Comparison of ENCODE assay signal across 11 mouse cellular contexts in genomic region chr11:24060428-24060827, GRCm38 (mm10). TPM values are rescaled to one million over a fixed set of nuclear protein-coding genes. Genes with fewer than 3 reads are reported as not detected.
A peak's percentile ranks its signal among the peaks of the same experiment; 100 is the strongest.
DNase-seq lines count a peak whose midpoint lies in the region; ATAC-seq lines count a peak whose summit lies in the region.
"Had no signal": no experiment of that assay in that cellular context is flagged by ENCODE, and none has a peak within 500 bp of the region (broad histone marks: within the 10 kb centered on the region; RNA-seq: fewer than 3 reads in every experiment).

No protein-coding gene starts in this region.

- no peaks in the 10 kb centered on the region for H3K36me3 ChIP-seq in liver, embryonic 11.5 days (ENCODE audit: control insufficient read depth, insufficient read depth, low read length)
- no peaks in the 10 kb centered on the region for H3K36me3 ChIP-seq in forebrain, embryonic 15.5 days
- H3K36me3 ChIP-seq in limb, embryonic 15.5 days, result no peaks in the 10 kb centered on the region
- H3K36me3 ChIP-seq: G1E had no signal

- no peak for ATAC-seq in liver, embryonic 11.5 days (replicated peaks; ENCODE audit: low FRiP score)
- ATAC-seq in forebrain, embryonic 15.5 days (replicated peaks), result no peak
- no peak for ATAC-seq in limb, embryonic 15.5 days (ENCODE audit: insufficient number of reproducible peaks, low FRiP score, low TSS enrichment, low read depth)
- no peak for ATAC-seq in inflammation-experienced regulatory T-cells, adult 6 months

- no peak for DNase-seq in liver, embryonic 11.5 days (ENCODE audit: low spot score)
- DNase-seq in liver, result no peak
- DNase-seq in retina, postnatal 1 day, result peak; percentile 75
- no peak for DNase-seq in gastrocnemius, postnatal 4 days (ENCODE audit: low spot score in 2 of 2)
- DNase-seq in kidney, adult 9 months, result no peak
- DNase-seq: kidney, postnatal 25 days had no signal

- H3K4me3 ChIP-seq in liver, embryonic 11.5 days (ENCODE audit: low read depth, low read length), result 0 out of 2 replicates have a peak overlapping the region, but pooled peaks have one; percentile 24
- peak overlapping the region; percentile 31 for H3K4me3 ChIP-seq in forebrain, embryonic 15.5 days
- peak overlapping the region; percentile 30 for H3K4me3 ChIP-seq in limb, embryonic 15.5 days

- no peaks in the 10 kb centered on the region for H3K9me3 ChIP-seq in liver, embryonic 11.5 days (ENCODE audit: control insufficient read depth, low read length)
- no peaks in the 10 kb centered on the region for H3K9me3 ChIP-seq in forebrain, embryonic 15.5 days
- H3K9me3 ChIP-seq in limb, embryonic 15.5 days, result no peaks in the 10 kb centered on the region
- H3K9me3 ChIP-seq: G1E had no signal

- H3K27ac ChIP-seq in liver, embryonic 11.5 days (ENCODE audit: low read depth, low read length), result no peak overlapping the region
- no peak overlapping the region for H3K27ac ChIP-seq in forebrain, embryonic 15.5 days (replicated peaks)
- no peak overlapping the region for H3K27ac ChIP-seq in limb, embryonic 15.5 days

- 0 out of 2 replicates have a peak, but pooled peaks cover 4% of the 10 kb centered on the region for H3K4me1 ChIP-seq in liver, embryonic 11.5 days (replicated peaks; ENCODE audit: control insufficient read depth, insufficient read depth, low read length)
- peaks cover 36% of the 10 kb centered on the region for H3K4me1 ChIP-seq in forebrain, embryonic 15.5 days
- peaks cover 15% of the 10 kb centered on the region for H3K4me1 ChIP-seq in limb, embryonic 15.5 days

- H3K4me2 ChIP-seq in liver, embryonic 11.5 days, result peak overlapping the region; percentile 58
- peak overlapping the region; percentile 57 for H3K4me2 ChIP-seq in forebrain, embryonic 15.5 days (replicated peaks)
- H3K4me2 ChIP-seq in limb, embryonic 15.5 days, result peak overlapping the region; percentile 52

- H3K27me3 ChIP-seq in liver, embryonic 11.5 days (replicated peaks; ENCODE audit: control insufficient read depth, insufficient read depth, low read length), result peaks cover 33% of the 10 kb centered on the region
- H3K27me3 ChIP-seq in forebrain, embryonic 15.5 days, result no peaks in the 10 kb centered on the region
- H3K27me3 ChIP-seq in limb, embryonic 15.5 days, result peaks cover 6% of the 10 kb centered on the region; the same call in 1 of the 2 replicates

- WGBS in liver, embryonic 11.5 days, result 12% methylated on average over 5 of the region's 5 CpGs
- 5% methylated on average over 5 of the region's 5 CpGs for WGBS in forebrain, embryonic 15.5 days
- 29% methylated on average over 5 of the region's 5 CpGs for WGBS in limb, embryonic 15.5 days

- H3K9ac ChIP-seq in liver, embryonic 11.5 days (ENCODE audit: low read depth, low read length), result no peak overlapping the region
- peak overlapping the region; percentile 41 for H3K9ac ChIP-seq in forebrain, embryonic 15.5 days (replicated peaks)
- H3K9ac ChIP-seq in limb, embryonic 15.5 days, result no peak overlapping the region

RNA-seq across cellular contexts. Expression of gene A830031A19Rik, which starts 14.4 kb away (rescaled TPM):
- polyA plus RNA-seq in liver, embryonic 11.5 days (2014; fragmentation: Nextera tagmentation; extraction: Ambion mirVana), result not detected in 2 replicates
- polyA plus RNA-seq in forebrain, embryonic 15.5 days (2015; fragmentation: Nextera tagmentation; extraction: Ambion mirVana), result 0.26 TPM in 1 of 2 replicates, not detected in the other
- 0.20 TPM in 1 of 2 replicates, not detected in the other for polyA plus RNA-seq in limb, embryonic 15.5 days (2015; fragmentation: Nextera tagmentation; extraction: Ambion mirVana)
- not detected for total RNA-seq in gastrocnemius, postnatal 4 days (2021)
- not detected for polyA plus RNA-seq in inflammation-experienced regulatory T-cells, adult 6 months (2017; shearing (Covaris generic))
- total RNA-seq: megakaryocyte, adult 5-6 weeks had no signal
- polyA plus RNA-seq: G1E had no signal

RNA-seq across cellular contexts. Expression of gene Bcl11a, which starts 17.4 kb away (rescaled TPM):
- polyA plus RNA-seq in liver, embryonic 11.5 days (2014; fragmentation: Nextera tagmentation; extraction: Ambion mirVana), result 92.2 and 95.4 TPM in 2 replicates
- polyA plus RNA-seq in forebrain, embryonic 15.5 days (2015; fragmentation: Nextera tagmentation; extraction: Ambion mirVana), result 204 and 215 TPM in 2 replicates
- polyA plus RNA-seq in limb, embryonic 15.5 days (2015; fragmentation: Nextera tagmentation; extraction: Ambion mirVana), result 52.1 and 60.9 TPM in 2 replicates
- total RNA-seq in gastrocnemius, postnatal 4 days (2021), result under 1 TPM; 0.67 to 0.83 TPM
- polyA plus RNA-seq in inflammation-experienced regulatory T-cells, adult 6 months (2017; shearing (Covaris generic)), result under 1 TPM; 0.35 to 0.51 (median 0.44) TPM

Comparison
In these comparisons a context has a peak if more than half of its experiments do, and no peak if none do; other contexts are left out.
1. RNA of gene Bcl11a, which starts 17.4 kb away (polyA plus RNA-seq): 204 to 215 TPM in forebrain, embryonic 15.5 days, 92.2 to 95.4 TPM in liver, embryonic 11.5 days and 52.1 to 60.9 TPM in limb, embryonic 15.5 days; 0.35 to 0.51 TPM in inflammation-experienced regulatory T-cells, adult 6 months; every median in the first group is over 10 times any median in the second.
2. Peak in every context shown above with its lines, with median percentiles within 50 percentile points of each other: H3K4me2 ChIP-seq and H3K4me3 ChIP-seq.